Mouse (Mus musculus): ENCODE data around the gene Eif6.

Eif6 gene

GRCm38 (mm10) chr2:155823722-155824121 lies 3.0 kb downstream of the Eif6 start:
- no peak for DNase-seq (ENCODE audit: low spot score)

- no peak for DNase-seq (ENCODE audit: low spot score)
These were observed 5.9 kb downstream of the Eif6 start for GRCm38 (mm10) chr2:155820779-155821178.

GRCm38 (mm10) chr2:155819449-155820251 lies 7.1 kb downstream of the Eif6 start:
- DNase-seq (ENCODE audit: low spot score): no peak

- DNase-seq (ENCODE audit: low spot score): no peak
These were observed 7.5 kb downstream of the Eif6 start, which contains the start of gene BC029722 for GRCm38 (mm10) chr2:155819392-155819448. TSS of gene BC029722 (minus strand) at chr2:155819426.

GRCm38 (mm10) chr2:155818596-155819391 lies 7.9 kb downstream of the Eif6 start:
- DNase-seq (ENCODE audit: low spot score): peak; percentile 92

GRCm38 (mm10) chr2:155817301-155818245 lies 9.2 kb downstream of the Eif6 start:
- peak; percentile 56 for DNase-seq (ENCODE audit: low spot score)

GRCm38 (mm10) chr2:155816179-155816578 lies 10.5 kb downstream of the Eif6 start:
- no peak for DNase-seq (ENCODE audit: low spot score)

- DNase-seq (ENCODE audit: low spot score): no peak
These were observed 11.9 kb downstream of the Eif6 start for GRCm38 (mm10) chr2:155814829-155815228.

- DNase-seq (ENCODE audit: low spot score): no peak
These were observed 14.1 kb downstream of the Eif6 start for GRCm38 (mm10) chr2:155812637-155813036.

GRCm38 (mm10) chr2:155811821-155812396 lies 14.8 kb downstream of the Eif6 start:
- no peak for DNase-seq (ENCODE audit: low spot score)

GRCm38 (mm10) chr2:155809620-155810019 lies 17.1 kb downstream of the Eif6 start:
- DNase-seq (ENCODE audit: low spot score): no peak

GRCm38 (mm10) chr2:155807408-155807807 lies 19.3 kb downstream of the Eif6 start:
- DNase-seq (ENCODE audit: low spot score): no peak

GRCm38 (mm10) chr2:155806548-155806947 lies 20.2 kb downstream of the Eif6 start:
- DNase-seq (ENCODE audit: low spot score): peak; percentile 55

- DNase-seq (ENCODE audit: low spot score): no peak
These were observed 20.8 kb downstream of the Eif6 start for GRCm38 (mm10) chr2:155805925-155806255.

- peak; percentile 36 for DNase-seq (ENCODE audit: low spot score)
These were observed 21.3 kb downstream of the Eif6 start for GRCm38 (mm10) chr2:155805231-155805924.

GRCm38 (mm10) chr2:155804053-155804452 lies 22.7 kb downstream of the Eif6 start:
- DNase-seq (ENCODE audit: low spot score): no peak

GRCm38 (mm10) chr2:155802761-155803160 lies 24.0 kb downstream of the Eif6 start:
- no peak for DNase-seq (ENCODE audit: low spot score)

GRCm38 (mm10) chr2:155798613-155799012 lies 28.1 kb downstream of the Eif6 start:
- no peak for DNase-seq (ENCODE audit: low spot score)

- DNase-seq (ENCODE audit: low spot score): no peak
These were observed 31.9 kb downstream of the Eif6 start for GRCm38 (mm10) chr2:155794674-155795445.

- no peak for DNase-seq (ENCODE audit: low spot score)
These were observed 33.8 kb downstream of the Eif6 start for GRCm38 (mm10) chr2:155792899-155793298.

All from ovary, adult 18-20 months (tissue).